Mouse (Mus musculus): ENCODE data around the gene Hoxa5.
A peak's percentile ranks its signal among the peaks of the same experiment; 100 is the strongest.

- no peak for TF ChIP-seq POLR2A (IDR thresholded peaks at IDR 0.05; ENCODE audit: control insufficient read depth, low read depth, low read length)
- TF ChIP-seq CTCF (IDR thresholded peaks at IDR 0.05; ENCODE audit: control insufficient read depth, insufficient read depth, insufficient replicate concordance, low read depth, low read length), result peak; percentile 59
Observed at GRCm38 (mm10) chr6:52211170-52211935, 7.0 kb upstream of the Hoxa5 start.

Measured in testis, adult 2 months (tissue).